In genomic region chr13:112578041-112578440, GRCm38 (mm10) we compare ENCODE assay signal across 10 mouse cellular contexts. TPM values are rescaled to one million over a fixed set of nuclear protein-coding genes. Genes with fewer than 3 reads are reported as not detected.
A peak's percentile ranks its signal among the peaks of the same experiment; 100 is the strongest.
DNase-seq lines count a peak whose midpoint lies in the region; ATAC-seq and TF ChIP-seq lines count a peak whose summit lies in the region.
"Not testable (repeated sequence)": the region's sequence is repeated elsewhere in the genome, so short reads cannot be mapped to it uniquely, and the experiment has no call there.
"Had no signal": no experiment of that assay in that cellular context is flagged by ENCODE, and none has a peak within 500 bp of the region (broad histone marks: within the 10 kb centered on the region; RNA-seq: fewer than 3 reads in every experiment).

No protein-coding gene starts in this region.

- H3K27ac ChIP-seq in gastrocnemius, adult 2 months; liver, embryonic 16.5 days (ENCODE audit: low read length): not testable (repeated sequence)

- not testable (repeated sequence) for H3K79me2 ChIP-seq in C2C12 (ENCODE audit: control insufficient read depth, insufficient read depth)

- intact Hi-C loops in gastrocnemius, adult 2 months (cut with DNase I), result not testable (repeated sequence)

- TF ChIP-seq CTCF in C2C12 (IDR thresholded peaks at IDR 0.05; ENCODE audit: control insufficient read depth, insufficient read depth, insufficient read length); gastrocnemius, adult 2 months (IDR thresholded peaks at IDR 0.05): not testable (repeated sequence)

- not testable (repeated sequence) for H3K4me1 ChIP-seq in liver, embryonic 16.5 days (ENCODE audit: control insufficient read depth, low read depth, low read length)

- H3K4me3 ChIP-seq in C2C12 (ENCODE audit: insufficient read depth, poor library complexity, severe bottlenecking); gastrocnemius, adult 2 months; liver, embryonic 16.5 days (ENCODE audit: low read depth, low read length): not testable (repeated sequence)

- H3ac ChIP-seq in C2C12 (ENCODE audit: control insufficient read depth, insufficient read length, low read depth), result not testable (repeated sequence)

- H3K36me3 ChIP-seq in C2C12 (ENCODE audit: control insufficient read depth, insufficient read depth); liver, embryonic 16.5 days (ENCODE audit: control insufficient read depth, insufficient read depth): not testable (repeated sequence)

- peak; percentile 100 for DNase-seq in cerebellum, adult 18-20 months
- peak; percentile 98 for DNase-seq in gastrocnemius, adult 2 months
- peak; percentile 100 for DNase-seq in heart, postnatal 4 days
- peak; percentile 97 for DNase-seq in layer of hippocampus, adult 9-11 months
- peak; percentile 100 for DNase-seq in right cerebral cortex, adult 2 months (ENCODE audit: low spot score in 2 of 2)
- DNase-seq in thymus, postnatal 10 days (ENCODE audit: low spot score in 2 of 2), result peak; percentile 100

- not testable (repeated sequence) for H3K9me3 ChIP-seq in liver, embryonic 16.5 days (replicated peaks; ENCODE audit: control insufficient read depth, low read length)

- H3K79me3 ChIP-seq in C2C12 (ENCODE audit: low read depth), result not testable (repeated sequence)

- peaks cover 16% of the 10 kb centered on the region for H3K27me3 ChIP-seq in C2C12 (ENCODE audit: control insufficient read depth, insufficient read depth, insufficient read length)
- H3K27me3 ChIP-seq in liver, embryonic 16.5 days (ENCODE audit: control insufficient read depth, insufficient read depth, low read depth, low read length), result not testable (repeated sequence)

- ATAC-seq in liver, embryonic 16.5 days (ENCODE audit: low read depth), result peak; percentile 48; the same call in 1 of the 2 replicates

- not testable (repeated sequence) for H3K4me2 ChIP-seq in liver, embryonic 16.5 days (ENCODE audit: low read depth, low read length)

- WGBS in liver, embryonic 16.5 days (ENCODE audit: insufficient replicate concordance), result 70% methylated on average over 11 of the region's 11 CpGs

- not testable (repeated sequence) for H3K9ac ChIP-seq in liver, embryonic 16.5 days (ENCODE audit: low read depth, low read length)

TF ChIP-seq in C2C12, 6 proteins besides CTCF, POLR2A, EP300 and RAD21:
- TF ChIP-seq MAX (IDR thresholded peaks at IDR 0.05), result peak; percentile 33

RNA-seq across cellular contexts. Expression of gene Il31ra, which starts 16.1 kb away (rescaled TPM):
- polyA plus RNA-seq in C2C12 (2012; fragmentation: generic; extraction: Trizol), result not detected
- under 1 TPM in 1 of 2 experiments, not detected in 1; 0.14 TPM for total RNA-seq in gastrocnemius, adult 2 months (2021)
- total RNA-seq in heart, postnatal 4 days (2021), result not detected
- polyA plus RNA-seq in liver, embryonic 16.5 days (2015; fragmentation: Nextera tagmentation; extraction: Ambion mirVana), result 0.04 and 0.07 TPM in 2 replicates
- polyA plus RNA-seq: hindbrain, embryonic 12.5 days; lung, embryonic 15.5 days had no signal
